Mouse (Mus musculus) WW6 (cell line): ENCODE measurements around the gene Camk2n2.
A peak's percentile ranks its signal among the peaks of the same experiment; 100 is the strongest.

ENCODE experiments used
- DNase-seq: peaks from one replicate; pipeline ENCODE4 v3.0.0-alpha.2; 2013; ENCODE audit warnings: low read depth, low spot score

Camk2n2 gene

GRCm38 (mm10) chr16:20611357-20612227, 9.5 kb downstream of the Camk2n2 start, which contains the start of the genes Eef1akmt4, Gm49333 and Alg3:
Gene Eef1akmt4, plus strand, starts transcription at chr16:20611593.
Gene Gm49333, plus strand, starts transcription at chr16:20611610.
Gene Alg3, minus strand, starts transcription at chr16:20611735.
- DNase-seq, result no peak

- DNase-seq, result peak; percentile 79
Measured at GRCm38 (mm10) chr16:20610501-20611356, 10.4 kb downstream of the Camk2n2 start.

GRCm38 (mm10) chr16:20604705-20605104, 16.4 kb downstream of the Camk2n2 start:
- no peak for DNase-seq

GRCm38 (mm10) chr16:20600511-20600910, 20.6 kb downstream of the Camk2n2 start:
- DNase-seq, result no peak

GRCm38 (mm10) chr16:20596687-20597441, 24.2 kb downstream of the Camk2n2 start:
- no peak for DNase-seq

- DNase-seq, result no peak
Measured at GRCm38 (mm10) chr16:20595737-20596136, 25.4 kb downstream of the Camk2n2 start.

- DNase-seq, result no peak
Measured at GRCm38 (mm10) chr16:20595060-20595673, 25.9 kb downstream of the Camk2n2 start.

- no peak for DNase-seq
Measured at GRCm38 (mm10) chr16:20591076-20591705, 29.9 kb downstream of the Camk2n2 start.

GRCm38 (mm10) chr16:20590680-20591038, 30.4 kb downstream of the Camk2n2 start:
- DNase-seq, result no peak

GRCm38 (mm10) chr16:20589939-20590679, 31.0 kb downstream of the Camk2n2 start:
- no peak for DNase-seq

- no peak for DNase-seq
Measured at GRCm38 (mm10) chr16:20589366-20589938, 31.6 kb downstream of the Camk2n2 start, which contains the start of gene Vwa5b2. Gene Vwa5b2, plus strand, starts transcription at chr16:20589471.
